Mouse (Mus musculus): ENCODE results near the gene Akap2.

The Akap2 gene

GRCm38 (mm10) chr4:57797548-57798285 is 80.3 kb downstream of the Akap2 start:
- no peak for DNase-seq (ENCODE audit: low spot score)

GRCm38 (mm10) chr4:57798286-57799018 is 81.0 kb downstream of the Akap2 start:
- DNase-seq (ENCODE audit: low spot score): no peak

GRCm38 (mm10) chr4:57799297-57799696 is 81.8 kb downstream of the Akap2 start:
- no peak for DNase-seq (ENCODE audit: low spot score)

- DNase-seq (ENCODE audit: low spot score): no peak
Measured at GRCm38 (mm10) chr4:57801239-57801638, 83.8 kb downstream of the Akap2 start.

GRCm38 (mm10) chr4:57801986-57802385 is 84.5 kb downstream of the Akap2 start:
- no peak for DNase-seq (ENCODE audit: low spot score)

GRCm38 (mm10) chr4:57802411-57802810 is 85.0 kb downstream of the Akap2 start:
- no peak for DNase-seq (ENCODE audit: low spot score)

- no peak for DNase-seq (ENCODE audit: low spot score)
Measured at GRCm38 (mm10) chr4:57804902-57805301, 87.4 kb downstream of the Akap2 start.

GRCm38 (mm10) chr4:57809449-57809848 is 92.0 kb downstream of the Akap2 start:
- DNase-seq (ENCODE audit: low spot score): no peak

GRCm38 (mm10) chr4:57812075-57812474 is 94.6 kb downstream of the Akap2 start:
- DNase-seq (ENCODE audit: low spot score): no peak

- no peak for DNase-seq (ENCODE audit: low spot score)
Measured at GRCm38 (mm10) chr4:57812916-57813575, 95.6 kb downstream of the Akap2 start.

- DNase-seq (ENCODE audit: low spot score): no peak
Measured at GRCm38 (mm10) chr4:57813576-57813945, 96.1 kb downstream of the Akap2 start.

GRCm38 (mm10) chr4:57815355-57815754 is 97.9 kb downstream of the Akap2 start:
- DNase-seq (ENCODE audit: low spot score): no peak

GRCm38 (mm10) chr4:57816146-57816545 is 98.7 kb downstream of the Akap2 start:
- no peak for DNase-seq (ENCODE audit: low spot score)

GRCm38 (mm10) chr4:57820839-57821374 is 103.5 kb downstream of the Akap2 start:
- DNase-seq (ENCODE audit: low spot score): no peak

GRCm38 (mm10) chr4:57821556-57822356 is 104.3 kb downstream of the Akap2 start:
- DNase-seq (ENCODE audit: low spot score): no peak

- no peak for DNase-seq (ENCODE audit: low spot score)
Measured at GRCm38 (mm10) chr4:57822641-57823040, 105.2 kb downstream of the Akap2 start.

- no peak for DNase-seq (ENCODE audit: low spot score)
Measured at GRCm38 (mm10) chr4:57824626-57825240, 107.3 kb downstream of the Akap2 start.

GRCm38 (mm10) chr4:57826272-57826671 is 108.8 kb downstream of the Akap2 start:
- DNase-seq (ENCODE audit: low spot score): no peak

GRCm38 (mm10) chr4:57829131-57829530 is 111.7 kb downstream of the Akap2 start:
- DNase-seq (ENCODE audit: low spot score): no peak

GRCm38 (mm10) chr4:57829740-57830139 is 112.3 kb downstream of the Akap2 start:
- no peak for DNase-seq (ENCODE audit: low spot score)

GRCm38 (mm10) chr4:57832318-57832717 is 114.9 kb downstream of the Akap2 start:
- DNase-seq (ENCODE audit: low spot score): no peak
